Mouse (Mus musculus) lung, postnatal 0 days (tissue): ENCODE measurements at regions not wholly inside any gene's neighbourhood (a gene's known extent, or its start where the extent isn't known, plus 50 kb on each side); places are given as distances from the start of the nearest gene placed in this dataset.
A peak's percentile ranks its signal among the peaks of the same experiment; 100 is the strongest.

Source experiments
- ATAC-seq: fragments of 200-750 bp; cut with Nextera tagmentation; 2 replicates; pipeline ENCODE4 v1.8.0; 2017; ENCODE audit warnings: moderate library complexity
- DNase-seq: peaks from one replicate; pipeline ENCODE4 v3.0.0-alpha.2; 2016; ENCODE audit warnings: low spot score
- H3K27ac ChIP-seq: fragments of 300-500 bp; sonication (generic); 2 replicates; pipeline ENCODE4 v1.5.1; 2014; ENCODE audit warnings: antibody characterized with exemption, mild to moderate bottlenecking, low read length, mixed read lengths
- H3K27me3 ChIP-seq: fragments of 300-500 bp; sonication (generic); replicated peaks from 2 replicates; pipeline ENCODE4 v1.6.1; 2014; ENCODE audit warnings: low read length, mixed read lengths; ENCODE audit not compliant: insufficient read depth
- H3K36me3 ChIP-seq: fragments of 300-500 bp; sonication (generic); 2 replicates; pipeline ENCODE4 v1.6.1; 2014; ENCODE audit warnings: low read length, mixed read lengths; ENCODE audit not compliant: insufficient read depth
- H3K4me1 ChIP-seq: fragments of 300-500 bp; sonication (generic); 2 replicates; pipeline ENCODE4 v1.6.1; 2014; ENCODE audit warnings: antibody characterized with exemption, low read depth, low read length, mixed read lengths; ENCODE audit not compliant: insufficient read depth
- H3K4me2 ChIP-seq: fragments of 300-500 bp; sonication (generic); replicated peaks from 2 replicates; pipeline ENCODE4 v1.6.1; 2014; ENCODE audit warnings: low read depth, mild to moderate bottlenecking, low read length, moderate library complexity, mixed read lengths
- H3K4me3 ChIP-seq: fragments of 300-500 bp; sonication (generic); 2 replicates; pipeline ENCODE4 v1.5.1; 2014; ENCODE audit warnings: low read depth, low read length
- H3K9ac ChIP-seq: fragments of 300-500 bp; sonication (generic); replicated peaks from 2 replicates; pipeline ENCODE4 v1.6.1; 2014; ENCODE audit warnings: low read depth, mild to moderate bottlenecking
- H3K9me3 ChIP-seq: fragments of 300-500 bp; sonication (generic); 2 replicates; pipeline ENCODE4 v1.6.1; 2016; ENCODE audit warnings: low read length, mixed read lengths
- CTCF ChIP-seq: IDR thresholded peaks from 2 replicates; pipeline ENCODE4 v1.5.1; 2016; ENCODE audit warnings: antibody characterized with exemption, mild to moderate bottlenecking
- EP300 ChIP-seq: IDR thresholded peaks from 2 replicates; pipeline ENCODE4 v1.6.1; 2016; ENCODE audit warnings: antibody characterized with exemption, mild to moderate bottlenecking, control low read depth
- WGBS: fragments of 180-500 bp; shearing (Covaris S2); extraction: QIAGEN DNeasy Blood & Tissue Kit; methylation state at CpG from one replicate; pipeline ENCODE4 v1.1.7; 2014; 5-methylcytosine and 5-hydroxymethylcytosine counted together

DNA sequence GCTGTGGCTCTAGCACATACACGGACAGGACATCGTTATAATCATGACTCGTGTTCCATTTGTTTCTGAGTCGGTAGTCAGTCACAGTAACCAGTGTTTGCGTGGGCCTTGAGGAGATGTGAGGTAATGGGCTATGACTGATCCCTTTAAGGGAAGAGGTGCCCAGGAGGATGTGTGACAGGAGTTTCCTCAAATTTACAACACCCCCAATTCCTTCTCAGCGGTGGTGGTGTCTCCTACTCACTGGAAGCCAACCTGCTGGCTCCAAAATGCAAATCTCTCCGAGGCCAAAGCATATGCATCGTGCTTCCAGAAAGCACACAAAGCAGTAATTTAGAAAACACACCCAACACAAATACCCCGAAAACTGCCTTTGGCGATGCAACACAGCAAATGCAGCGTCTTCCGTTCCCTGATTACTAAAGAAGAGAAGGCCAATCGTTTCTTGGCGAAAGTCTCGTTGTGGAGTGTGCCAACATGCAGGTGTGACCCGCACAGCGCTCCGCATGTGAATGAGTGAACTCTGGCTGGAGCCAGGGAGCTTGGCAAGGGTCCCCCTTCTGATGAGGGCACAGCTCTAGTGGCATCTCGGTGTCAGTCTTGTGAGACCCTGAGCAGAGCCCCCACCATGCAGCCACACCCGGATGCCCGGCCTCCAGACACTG is 151.5 kb upstream of the Kazn start:
- no peak for ATAC-seq
- DNase-seq, result no peak

DNA sequence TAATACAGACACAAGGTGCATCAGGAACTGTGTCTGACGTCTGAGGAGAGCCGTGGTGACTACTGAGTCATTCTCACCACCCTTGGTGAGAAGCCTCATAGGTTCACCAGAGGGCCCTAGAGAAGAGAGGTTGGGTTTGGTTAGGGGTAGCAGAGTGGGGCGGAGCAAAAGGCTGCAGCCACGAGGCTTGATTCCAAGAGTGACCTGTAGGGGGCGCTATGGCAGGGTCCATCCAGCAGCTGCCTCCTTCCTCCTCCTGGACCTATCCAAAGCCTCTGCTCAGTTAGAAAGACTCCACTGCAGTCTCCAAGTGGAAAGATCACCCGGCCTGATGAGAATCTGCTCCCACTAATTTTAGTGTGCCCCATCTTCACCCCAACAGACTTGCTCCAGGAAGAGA is 149.3 kb upstream of the Kazn start:
- H3K36me3 ChIP-seq, result no peaks in the 10 kb centered on the region
- H3K4me1 ChIP-seq, result no peaks in the 10 kb centered on the region
- no peak overlapping the region for H3K27ac ChIP-seq
- no peaks in the 10 kb centered on the region for H3K27me3 ChIP-seq
- H3K9me3 ChIP-seq, result no peaks in the 10 kb centered on the region
- no peak overlapping the region for H3K4me2 ChIP-seq
- TF ChIP-seq CTCF, result peak; percentile 34
- TF ChIP-seq EP300, result no peak
- ATAC-seq (no peak), DNase-seq (no peak)
- no peak overlapping the region for H3K9ac ChIP-seq
- H3K4me3 ChIP-seq, result no peak overlapping the region
- WGBS, result 73% methylated on average over 6 of the region's 6 CpGs

More for the DNA sequence above, 151.5 kb upstream of the Kazn start:
- H3K4me3 ChIP-seq, result no peak overlapping the region
- H3K4me1 ChIP-seq, result no peaks in the 10 kb centered on the region
- no peaks in the 10 kb centered on the region for H3K36me3 ChIP-seq
- no peaks in the 10 kb centered on the region for H3K27me3 ChIP-seq
- H3K27ac ChIP-seq, result no peak overlapping the region
- no peak overlapping the region for H3K9ac ChIP-seq
- no peak overlapping the region for H3K4me2 ChIP-seq
- TF ChIP-seq CTCF, result no peak
- no peak for TF ChIP-seq EP300
- H3K9me3 ChIP-seq, result no peaks in the 10 kb centered on the region
- 81% methylated on average over 21 of the region's 21 CpGs for WGBS

DNA sequence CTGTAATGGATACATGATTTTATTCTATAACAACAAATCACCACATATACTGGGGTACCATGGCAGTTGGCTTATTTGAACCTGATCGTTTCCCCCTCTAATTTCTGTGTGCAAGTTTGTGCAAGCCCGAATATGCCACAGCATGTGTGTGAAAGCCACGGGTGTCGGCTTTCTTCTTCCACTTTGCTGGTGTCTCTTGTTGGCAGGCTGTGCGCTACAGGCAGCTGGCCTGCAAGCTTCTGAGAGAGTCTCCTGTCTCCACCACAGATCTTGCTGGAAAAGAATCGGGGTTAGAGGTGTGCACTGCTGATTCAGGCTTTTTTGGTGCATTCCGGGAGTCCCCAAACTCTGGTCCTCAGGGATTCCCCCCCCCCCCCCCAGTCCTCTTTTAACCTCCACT is 142.0 kb upstream of the Kazn start:
- no peak overlapping the region for H3K4me3 ChIP-seq
- no peak for ATAC-seq
- H3K4me1 ChIP-seq, result no peaks in the 10 kb centered on the region
- H3K27ac ChIP-seq, result no peak overlapping the region
- no peak overlapping the region for H3K4me2 ChIP-seq
- WGBS, result 80% methylated on average over 7 of the region's 7 CpGs
- no peak for DNase-seq
- TF ChIP-seq EP300 (no peak), CTCF (no peak)
- H3K27me3 ChIP-seq, result no peaks in the 10 kb centered on the region
- no peaks in the 10 kb centered on the region for H3K36me3 ChIP-seq
- no peaks in the 10 kb centered on the region for H3K9me3 ChIP-seq
- H3K9ac ChIP-seq, result no peak overlapping the region

DNA sequence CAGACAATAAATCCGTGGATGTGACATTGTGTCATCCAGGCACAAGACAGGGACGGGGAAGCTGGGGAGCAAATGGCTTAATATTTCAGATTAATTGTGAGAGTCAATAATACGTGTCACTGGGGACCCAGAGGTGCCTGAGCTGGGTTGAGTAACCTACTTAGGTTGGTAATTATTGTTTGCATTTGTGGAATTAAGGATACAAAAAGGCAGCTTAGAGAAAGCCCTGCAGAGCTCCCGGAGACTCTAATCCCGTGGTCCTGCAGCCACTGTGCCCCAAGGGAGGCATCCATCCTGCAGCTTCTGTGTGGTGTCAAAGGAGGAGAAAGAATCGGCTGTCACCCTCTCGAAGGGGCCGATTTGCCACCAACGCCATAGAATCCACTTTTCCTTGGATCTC is 139.3 kb upstream of the Kazn start:
- 48% methylated on average over 9 of the region's 9 CpGs for WGBS
- ATAC-seq (no peak), DNase-seq (no peak)
- H3K4me2 ChIP-seq, result no peak overlapping the region
- H3K36me3 ChIP-seq, result no peaks in the 10 kb centered on the region
- H3K9me3 ChIP-seq, result no peaks in the 10 kb centered on the region
- no peak overlapping the region for H3K27ac ChIP-seq
- H3K9ac ChIP-seq, result no peak overlapping the region
- TF ChIP-seq EP300, result no peak
- no peak for TF ChIP-seq CTCF
- H3K4me3 ChIP-seq, result no peak overlapping the region
- H3K4me1 ChIP-seq, result no peaks in the 10 kb centered on the region
- no peaks in the 10 kb centered on the region for H3K27me3 ChIP-seq

DNA sequence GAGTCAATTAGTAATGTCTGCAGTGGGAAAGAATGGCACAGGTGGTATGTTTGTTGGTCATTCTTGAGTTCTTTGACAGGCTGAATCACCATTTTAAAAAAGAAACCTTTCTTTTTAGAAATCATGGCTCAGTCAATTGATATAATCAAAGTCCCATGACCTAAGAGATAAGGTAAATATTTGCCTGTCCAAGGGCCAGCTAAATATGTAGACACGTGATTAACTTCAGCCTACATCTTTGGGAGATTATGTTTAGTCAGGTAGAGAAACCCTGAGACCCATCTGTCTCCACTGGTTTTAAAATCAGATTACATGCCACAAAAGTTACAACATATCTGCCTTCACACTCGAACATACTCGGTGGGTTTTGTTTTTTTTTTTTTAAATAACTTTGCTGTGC is 128.6 kb upstream of the Kazn start:
- no peak overlapping the region for H3K9ac ChIP-seq
- H3K36me3 ChIP-seq, result no peaks in the 10 kb centered on the region
- no peak overlapping the region for H3K4me2 ChIP-seq
- H3K4me3 ChIP-seq, result no peak overlapping the region
- TF ChIP-seq CTCF (no peak), EP300 (no peak)
- no peaks in the 10 kb centered on the region for H3K27me3 ChIP-seq
- no peak for ATAC-seq
- H3K27ac ChIP-seq, result no peak overlapping the region
- H3K9me3 ChIP-seq, result no peaks in the 10 kb centered on the region
- no peaks in the 10 kb centered on the region for H3K4me1 ChIP-seq
- WGBS, result 58% methylated on average over 3 of the region's 3 CpGs
- DNase-seq, result no peak

DNA sequence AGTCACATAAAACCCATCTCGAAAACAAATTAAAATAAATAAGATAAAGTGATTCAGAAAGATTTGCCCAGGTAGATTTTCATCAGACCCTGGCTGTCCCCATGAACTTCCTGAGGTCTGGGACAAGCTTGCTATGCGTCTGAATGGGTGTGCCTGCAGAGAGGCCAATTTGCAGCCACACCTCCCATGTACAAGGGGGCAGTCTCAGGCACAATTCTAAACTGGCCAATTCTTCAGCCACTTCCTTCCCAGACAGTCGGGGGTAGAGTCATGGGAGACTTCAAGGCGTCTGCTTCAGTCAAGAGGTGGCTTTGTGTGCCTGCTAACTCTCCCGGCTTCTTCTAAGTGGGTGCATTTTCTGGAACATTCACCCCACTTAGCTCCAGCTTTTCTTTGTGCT is 122.9 kb upstream of the Kazn start:
- H3K36me3 ChIP-seq, result no peaks in the 10 kb centered on the region
- H3K9ac ChIP-seq, result no peak overlapping the region
- H3K4me1 ChIP-seq, result no peaks in the 10 kb centered on the region
- DNase-seq, result no peak
- no peaks in the 10 kb centered on the region for H3K9me3 ChIP-seq
- TF ChIP-seq EP300 (no peak), CTCF (no peak)
- 48% methylated on average over 5 of the region's 5 CpGs for WGBS
- H3K27ac ChIP-seq, result no peak overlapping the region
- no peaks in the 10 kb centered on the region for H3K27me3 ChIP-seq
- ATAC-seq, result no peak
- no peak overlapping the region for H3K4me3 ChIP-seq
- no peak overlapping the region for H3K4me2 ChIP-seq

DNA sequence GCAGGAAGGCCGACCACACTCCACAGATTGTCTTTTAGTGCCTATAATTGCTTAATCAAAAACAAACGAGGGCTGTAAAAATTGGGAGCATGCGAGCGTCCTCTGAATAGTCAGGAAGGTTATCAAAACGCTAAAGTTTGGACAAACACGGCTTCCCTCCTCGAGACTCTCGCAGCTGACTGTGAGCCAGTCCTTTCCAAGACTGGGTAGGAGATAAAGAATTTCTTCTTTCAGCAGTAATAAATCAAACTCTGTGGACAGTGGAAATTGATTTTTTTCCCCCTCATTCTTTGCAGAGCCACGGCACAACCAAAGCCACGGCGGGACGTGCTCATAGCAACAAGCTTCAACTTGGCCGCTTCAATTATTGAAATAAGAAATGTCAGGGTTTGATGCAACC is 119.7 kb upstream of the Kazn start:
- no peaks in the 10 kb centered on the region for H3K4me1 ChIP-seq
- no peaks in the 10 kb centered on the region for H3K36me3 ChIP-seq
- no peak overlapping the region for H3K4me3 ChIP-seq
- 27% methylated on average over 13 of the region's 13 CpGs for WGBS
- no peak overlapping the region for H3K9ac ChIP-seq
- no peak for TF ChIP-seq CTCF
- no peak for TF ChIP-seq EP300
- ATAC-seq, result no peak
- no peaks in the 10 kb centered on the region for H3K9me3 ChIP-seq
- no peak for DNase-seq
- no peak overlapping the region for H3K4me2 ChIP-seq
- no peaks in the 10 kb centered on the region for H3K27me3 ChIP-seq
- no peak overlapping the region for H3K27ac ChIP-seq
